Mouse (Mus musculus) stomach, postnatal 0 days (tissue): ENCODE results near the gene Rnls. TPM values are rescaled to one million over a fixed set of nuclear protein-coding genes. Genes with fewer than 3 reads are reported as not detected.

Experiments
- ATAC-seq: fragments of 200-750 bp; cut with Nextera tagmentation; 2 replicates; pipeline ENCODE4 v1.8.0; 2017; ENCODE audit not compliant: low FRiP score, low TSS enrichment
- DNase-seq: peaks from one replicate; pipeline ENCODE4 v3.0.0-alpha.2; 2016; ENCODE audit warnings: low spot score
- H3K27ac ChIP-seq: fragments of 300-500 bp; sonication (generic); replicated peaks from 2 replicates; pipeline ENCODE4 v1.5.1; 2014; ENCODE audit warnings: mild to moderate bottlenecking, control low read depth
- H3K27me3 ChIP-seq: fragments of 300-500 bp; sonication (generic); 2 replicates; pipeline ENCODE4 v1.6.1; 2014; ENCODE audit warnings: low read length; ENCODE audit not compliant: control insufficient read depth, insufficient read depth
- H3K36me3 ChIP-seq: fragments of 300-500 bp; sonication (generic); 2 replicates; pipeline ENCODE4 v1.6.1; 2014; ENCODE audit warnings: low read length, mixed read lengths; ENCODE audit not compliant: control insufficient read depth, insufficient read depth
- H3K4me1 ChIP-seq: fragments of 300-500 bp; sonication (generic); replicated peaks from 2 replicates; pipeline ENCODE4 v1.6.1; 2014; ENCODE audit warnings: antibody characterized with exemption; ENCODE audit not compliant: control insufficient read depth, insufficient read depth
- H3K4me2 ChIP-seq: fragments of 300-500 bp; sonication (generic); replicated peaks from 2 replicates; pipeline ENCODE4 v1.6.1; 2014; ENCODE audit warnings: low read depth, mild to moderate bottlenecking, control low read depth, moderate library complexity
- H3K4me3 ChIP-seq: fragments of 300-500 bp; sonication (generic); 2 replicates; pipeline ENCODE4 v1.5.1; 2014; ENCODE audit warnings: low read depth, low read length, control low read depth
- H3K9ac ChIP-seq: fragments of 300-500 bp; sonication (generic); 2 replicates; pipeline ENCODE4 v1.6.1; 2014; ENCODE audit warnings: mild to moderate bottlenecking, low read length, control low read depth, mixed read lengths
- H3K9me3 ChIP-seq: fragments of 300-500 bp; sonication (generic); 2 replicates; pipeline ENCODE4 v1.6.1; 2016; ENCODE audit warnings: low read length; ENCODE audit not compliant: control insufficient read depth
- CTCF ChIP-seq: IDR thresholded peaks from 2 replicates; pipeline ENCODE4 v1.5.1; 2016; ENCODE audit warnings: antibody characterized with exemption, low read depth, mild to moderate bottlenecking, moderate library complexity
- EP300 ChIP-seq: optimal IDR thresholded peaks from 2 replicates; pipeline ENCODE3; 2016; ENCODE audit warnings: antibody characterized with exemption
- WGBS: fragments of 180-500 bp; shearing (Covaris S2); extraction: QIAGEN DNeasy Blood & Tissue Kit; methylation state at CpG from one replicate; pipeline ENCODE4 v1.1.7; 2014; 5-methylcytosine and 5-hydroxymethylcytosine counted together
- polyA plus RNA-seq: library from polyadenylated mRNA; unstranded; fragments of >200 nt; fragmentation: Nextera tagmentation; extraction: Ambion mirVana; gene quantifications from 2 replicates; pipeline ENCODE4 v1.2.1, GENCODE M21; 2015

Rnls gene
- polyA plus RNA-seq, 1 experiment from 2014 or later = 5.2 TPM

- H3K27me3 ChIP-seq = no peaks in the 10 kb centered on the region
- no peak overlapping the region for H3K27ac ChIP-seq
- no peak for ATAC-seq
- no peak for DNase-seq
- H3K36me3 ChIP-seq = no peaks in the 10 kb centered on the region
- no peak overlapping the region for H3K4me3 ChIP-seq
- no peaks in the 10 kb centered on the region for H3K4me1 ChIP-seq
- H3K9ac ChIP-seq = no peak overlapping the region
- H3K4me2 ChIP-seq = no peak overlapping the region
- no peaks in the 10 kb centered on the region for H3K9me3 ChIP-seq
- no peak for TF ChIP-seq EP300
- WGBS = 86% methylated on average over 5 of the region's 5 CpGs
These were observed 272.1 kb downstream of the Rnls start for GRCm38 (mm10) chr19:33119947-33120346.

GRCm38 (mm10) chr19:33118898-33119297, 273.2 kb downstream of the Rnls start:
- Histone ChIP-seq H3K4me3 (no peak overlapping the region), H3K27me3 (no peaks in the 10 kb centered on the region), H3K9me3 (no peaks in the 10 kb centered on the region), H3K27ac (no peak overlapping the region), H3K4me2 (no peak overlapping the region), H3K36me3 (no peaks in the 10 kb centered on the region), H3K9ac (no peak overlapping the region), H3K4me1 (no peaks in the 10 kb centered on the region)
- 65% methylated on average over 1 of the region's 1 CpGs for WGBS
- no peak for DNase-seq
- ATAC-seq = no peak
- no peak for TF ChIP-seq EP300
- TF ChIP-seq CTCF = peak; percentile 63

GRCm38 (mm10) chr19:33114631-33115295, 277.3 kb downstream of the Rnls start:
- no peak for ATAC-seq
- no peak overlapping the region for H3K4me3 ChIP-seq
- no peak for TF ChIP-seq CTCF
- no peak for TF ChIP-seq EP300
- H3K4me2 ChIP-seq = no peak overlapping the region
- no peaks in the 10 kb centered on the region for H3K27me3 ChIP-seq
- H3K27ac ChIP-seq = no peak overlapping the region
- no peaks in the 10 kb centered on the region for H3K9me3 ChIP-seq
- no peaks in the 10 kb centered on the region for H3K36me3 ChIP-seq
- H3K4me1 ChIP-seq = no peaks in the 10 kb centered on the region
- H3K9ac ChIP-seq = no peak overlapping the region
- no peak for DNase-seq
- 75% methylated on average over 8 of the region's 8 CpGs for WGBS

- TF ChIP-seq EP300 (no peak), CTCF (no peak)
- H3K9ac ChIP-seq = no peak overlapping the region
- DNase-seq (no peak), ATAC-seq (no peak)
- H3K4me2 ChIP-seq = no peak overlapping the region
- no peaks in the 10 kb centered on the region for H3K27me3 ChIP-seq
- H3K4me1 ChIP-seq = no peaks in the 10 kb centered on the region
- no peaks in the 10 kb centered on the region for H3K9me3 ChIP-seq
- no peaks in the 10 kb centered on the region for H3K36me3 ChIP-seq
- H3K4me3 ChIP-seq = no peak overlapping the region
- 0 out of 2 replicates have a peak overlapping the region, but pooled peaks have one; percentile 14 for H3K27ac ChIP-seq
- WGBS = 56% methylated on average over 7 of the region's 7 CpGs
These were observed 278.3 kb downstream of the Rnls start for GRCm38 (mm10) chr19:33113746-33114145.

- H3K27ac ChIP-seq = peak overlapping the region; percentile 56; the same call in 1 of the 2 replicates
- DNase-seq (no peak), ATAC-seq (peak; percentile 38; the same call in 1 of the 2 replicates)
- no peak overlapping the region for H3K4me3 ChIP-seq
- no peak overlapping the region for H3K9ac ChIP-seq
- H3K9me3 ChIP-seq = no peaks in the 10 kb centered on the region
- H3K4me2 ChIP-seq = no peak overlapping the region
- no peaks in the 10 kb centered on the region for H3K27me3 ChIP-seq
- H3K36me3 ChIP-seq = no peaks in the 10 kb centered on the region
- 53% methylated on average over 9 of the region's 9 CpGs for WGBS
- TF ChIP-seq EP300 (no peak), CTCF (no peak)
- no peaks in the 10 kb centered on the region for H3K4me1 ChIP-seq
These were observed 281.7 kb downstream of the Rnls start for GRCm38 (mm10) chr19:33110404-33110803.

GRCm38 (mm10) chr19:33109941-33110371, 282.1 kb downstream of the Rnls start:
- DNase-seq (no peak), ATAC-seq (peak; percentile 73; the same call in 1 of the 2 replicates)
- H3K27ac ChIP-seq = 0 out of 2 replicates have a peak overlapping the region, but pooled peaks have one; percentile 6

More at GRCm38 (mm10) chr19:33109941-33110371, 282.1 kb downstream of the Rnls start:
- 50% methylated on average over 6 of the region's 6 CpGs for WGBS
- Histone ChIP-seq H3K36me3 (no peaks in the 10 kb centered on the region), H3K9me3 (no peaks in the 10 kb centered on the region), H3K4me2 (no peak overlapping the region), H3K4me3 (no peak overlapping the region), H3K4me1 (no peaks in the 10 kb centered on the region), H3K27me3 (no peaks in the 10 kb centered on the region), H3K9ac (no peak overlapping the region)
- TF ChIP-seq CTCF = no peak
- TF ChIP-seq EP300 = no peak
